Mouse (Mus musculus) liver, embryonic 14.5 days (tissue): ENCODE measurements at regions not wholly inside any gene's neighbourhood (a gene's known extent, or its start where the extent isn't known, plus 50 kb on each side); places are given as distances from the start of the nearest gene placed in this dataset.
A peak's percentile ranks its signal among the peaks of the same experiment; 100 is the strongest.

Experiments
- ATAC-seq: fragments of 200-750 bp; cut with Nextera tagmentation; 2 replicates; pipeline ENCODE4 v1.8.0; 2017; ENCODE audit warnings: moderate number of reproducible peaks, mild to moderate bottlenecking, moderate library complexity; ENCODE audit not compliant: insufficient read depth
- DNase-seq, 3 experiments: peaks; one replicate each; pipeline ENCODE4 v3.0.0-alpha.2; 2012 to 2013; ENCODE audit warnings: low read depth in 3 of 3, low spot score in 3 of 3
- H3K27ac ChIP-seq: fragments of 300-500 bp; sonication (generic); 2 replicates; pipeline ENCODE4 v1.5.1; 2014; ENCODE audit warnings: moderate library complexity, mild to moderate bottlenecking, control low read depth, inconsistent platforms
- H3K27me3 ChIP-seq: fragments of 300-500 bp; sonication (generic); 2 replicates; pipeline ENCODE4 v1.6.1; 2014; ENCODE audit warnings: mild to moderate bottlenecking, low read length, moderate library complexity; ENCODE audit not compliant: control insufficient read depth, insufficient read depth
- H3K36me3 ChIP-seq: fragments of 300-500 bp; sonication (generic); replicated peaks from 2 replicates; pipeline ENCODE4 v1.6.1; 2014; ENCODE audit warnings: low read depth; ENCODE audit not compliant: control insufficient read depth, insufficient read depth
- H3K4me1 ChIP-seq, 2 experiments: fragments of 200-500 bp in 1 of 2; fragments of 300-500 bp in 1 of 2; sonication (generic) in 1 of 2; replicated peaks; 2 replicates each; pipeline ENCODE4 v1.6.1; 2012 to 2014; ENCODE audit warnings: antibody characterized with exemption in 1 of 2, inconsistent platforms in 1 of 2, low read length in 1 of 2; ENCODE audit not compliant: control insufficient read depth in 2 of 2, insufficient read depth in 2 of 2
- H3K4me2 ChIP-seq: fragments of 300-500 bp; sonication (generic); 2 replicates; pipeline ENCODE4 v1.6.1; 2014; ENCODE audit warnings: low read depth, mild to moderate bottlenecking, control low read depth, moderate library complexity
- H3K4me3 ChIP-seq, 2 experiments: fragments of 200-500 bp in 1 of 2; fragments of 300-500 bp in 1 of 2; sonication (generic) in 1 of 2; 2 replicates each; pipeline ENCODE4 v1.5.1; 2012 to 2014; ENCODE audit warnings: low read depth in 2 of 2, low read length in 2 of 2, mild to moderate bottlenecking in 2 of 2, control low read depth in 1 of 2, inconsistent platforms in 1 of 2, moderate library complexity in 1 of 2; ENCODE audit not compliant: insufficient read depth in 1 of 2
- H3K9ac ChIP-seq: fragments of 300-500 bp; sonication (generic); replicated peaks from 2 replicates; pipeline ENCODE4 v1.6.1; 2014; ENCODE audit warnings: mild to moderate bottlenecking, control low read depth, moderate library complexity
- H3K9me3 ChIP-seq: fragments of 300-500 bp; sonication (generic); 2 replicates; pipeline ENCODE4 v1.6.1; 2016; ENCODE audit warnings: low read length, mixed read lengths; ENCODE audit not compliant: control insufficient read depth
- CTCF ChIP-seq: IDR thresholded peaks from 2 replicates; pipeline ENCODE4 v1.5.1; 2016; ENCODE audit warnings: antibody characterized with exemption, low read depth, control low read depth
- EP300 ChIP-seq: IDR thresholded peaks from 2 replicates; pipeline ENCODE4 v1.6.1; 2016; ENCODE audit warnings: antibody characterized with exemption, low read depth
- WGBS: fragments of 180-500 bp; shearing (Covaris S2); extraction: QIAGEN DNeasy Blood & Tissue Kit; methylation state at CpG from one replicate; pipeline ENCODE4 v1.1.7; 2014; ENCODE audit not compliant: insufficient replicate concordance; 5-methylcytosine and 5-hydroxymethylcytosine counted together

- Histone ChIP-seq H3K9ac (no peak overlapping the region), H3K4me1 (no peaks in the 10 kb centered on the region; a peak in 1 of 4 replicates), H3K27ac (no peak overlapping the region), H3K4me2 (no peak overlapping the region), H3K27me3 (no peaks in the 10 kb centered on the region), H3K4me3 (no peak overlapping the region), H3K36me3 (no peaks in the 10 kb centered on the region), H3K9me3 (no peaks in the 10 kb centered on the region)
- ATAC-seq = no peak
- TF ChIP-seq EP300 = no peak
- TF ChIP-seq CTCF = no peak
- WGBS = 43% methylated on average over 6 of the region's 6 CpGs
- no peak for DNase-seq
Observed at GRCm38 (mm10) chr4:125893139-125893538, 131.2 kb upstream of the Csf3r start.

DNA sequence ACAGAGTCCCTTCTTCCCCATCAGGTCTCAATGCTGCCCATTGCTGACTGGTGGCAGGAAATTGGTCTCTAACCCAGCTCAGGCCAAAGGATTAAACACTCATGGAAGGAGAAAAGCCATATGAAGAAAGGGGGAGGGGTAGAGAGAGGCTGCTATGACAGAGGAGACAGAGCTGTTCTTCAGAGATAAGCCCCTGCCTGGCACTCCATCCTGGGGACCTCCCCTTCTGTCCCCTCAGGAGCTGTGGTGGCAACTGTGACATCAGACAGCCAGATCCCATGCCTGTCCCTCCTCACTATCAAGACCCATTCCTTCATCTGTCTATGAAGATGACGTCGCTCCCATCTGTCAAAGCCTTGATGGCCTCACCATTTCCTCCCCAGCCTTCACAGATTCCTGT, 126.6 kb upstream of the Csf3r start:
- Histone ChIP-seq H3K36me3 (no peaks in the 10 kb centered on the region), H3K4me2 (no peak overlapping the region), H3K4me3 (no peak overlapping the region), H3K27ac (no peak overlapping the region), H3K9me3 (no peaks in the 10 kb centered on the region), H3K9ac (no peak overlapping the region), H3K4me1 (no peaks in the 10 kb centered on the region; a peak in 1 of 4 replicates), H3K27me3 (no peaks in the 10 kb centered on the region)
- TF ChIP-seq CTCF (no peak), EP300 (no peak)
- DNase-seq (no peak), ATAC-seq (peak; percentile 55; the same call in 1 of the 2 replicates)
- 15% methylated on average over 2 of the region's 2 CpGs for WGBS

- DNase-seq (no peak), ATAC-seq (no peak)
- 47% methylated on average over 11 of the region's 11 CpGs for WGBS
- H3K27me3 ChIP-seq = no peaks in the 10 kb centered on the region
- no peak overlapping the region for H3K27ac ChIP-seq
- H3K9ac ChIP-seq = no peak overlapping the region
- TF ChIP-seq EP300 (no peak), CTCF (no peak)
- H3K4me1 ChIP-seq = no peaks in the 10 kb centered on the region; a peak in 1 of 4 replicates
- no peak overlapping the region for H3K4me3 ChIP-seq
- no peak overlapping the region for H3K4me2 ChIP-seq
- no peaks in the 10 kb centered on the region for H3K36me3 ChIP-seq
- H3K9me3 ChIP-seq = no peaks in the 10 kb centered on the region
Observed at GRCm38 (mm10) chr4:125898631-125899348, 125.6 kb upstream of the Csf3r start.

DNA sequence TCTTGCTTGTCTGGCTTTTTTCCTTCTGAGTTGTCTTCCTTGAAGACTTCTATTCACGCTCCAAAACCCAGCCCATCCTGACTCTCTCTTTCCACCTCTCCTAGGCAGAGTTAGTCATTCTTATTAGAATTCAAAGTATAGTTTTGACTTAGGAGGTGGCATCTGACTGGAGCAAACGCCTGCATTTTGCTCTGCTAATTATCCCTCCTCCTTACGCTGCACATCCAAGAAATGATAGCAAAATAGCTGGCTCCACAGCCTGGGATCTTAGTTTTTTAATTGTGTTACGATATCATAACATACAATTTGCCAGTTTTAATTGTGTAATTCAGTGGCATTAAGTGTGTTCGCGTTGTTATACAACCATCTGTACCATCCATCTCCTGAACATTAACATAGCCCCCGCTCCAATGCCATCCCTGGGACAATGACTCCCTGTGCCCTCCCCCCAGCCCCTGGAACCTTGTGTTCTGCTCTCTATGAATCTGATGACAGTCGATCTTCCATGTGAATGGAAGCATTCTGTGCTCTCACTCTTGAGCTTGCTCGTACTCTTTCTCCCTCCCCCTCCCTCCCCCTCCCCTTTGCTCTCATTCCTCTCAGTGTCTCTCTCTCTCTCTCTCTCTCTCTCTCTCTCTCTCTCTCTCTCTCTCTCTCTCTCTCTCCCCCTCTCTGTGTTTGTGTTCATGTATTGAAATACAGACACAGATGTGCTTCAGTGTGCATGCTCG, 122.6 kb upstream of the Csf3r start:
- H3K27me3 ChIP-seq = no peaks in the 10 kb centered on the region
- 54% methylated on average over 10 of the region's 10 CpGs for WGBS
- H3K4me1 ChIP-seq = no peaks in the 10 kb centered on the region; a peak in 1 of 4 replicates

DNA sequence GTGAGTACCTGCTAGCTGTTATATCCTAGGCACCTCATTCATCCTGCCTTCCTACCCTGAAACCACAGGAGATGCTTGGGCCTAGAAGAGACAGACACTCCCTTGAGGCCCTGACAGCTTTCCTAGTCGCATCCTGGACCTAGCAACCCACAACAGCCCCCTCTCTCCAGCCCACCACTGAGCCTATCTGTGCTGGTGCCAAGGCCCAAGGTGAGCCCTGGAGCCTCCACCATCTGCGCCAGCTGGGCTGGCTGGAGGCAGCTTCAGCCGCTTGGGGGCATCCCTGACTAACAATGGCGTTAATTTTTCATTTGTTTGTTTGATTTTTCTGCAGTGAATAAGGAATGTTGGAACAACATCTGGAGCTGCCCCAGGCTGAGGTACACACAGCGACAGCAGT, 118.1 kb upstream of the Csf3r start:
- 67% methylated on average over 5 of the region's 5 CpGs for WGBS
- Histone ChIP-seq H3K9me3 (no peaks in the 10 kb centered on the region), H3K27me3 (no peaks in the 10 kb centered on the region), H3K9ac (no peak overlapping the region), H3K4me2 (no peak overlapping the region), H3K4me1 (no peaks in the 10 kb centered on the region), H3K36me3 (no peaks in the 10 kb centered on the region), H3K4me3 (no peak overlapping the region), H3K27ac (no peak overlapping the region)
- DNase-seq = no peak
- ATAC-seq = no peak
- no peak for TF ChIP-seq EP300

More for the DNA sequence above, 122.6 kb upstream of the Csf3r start:
- H3K9ac ChIP-seq = no peak overlapping the region
- ATAC-seq = no peak
- no peaks in the 10 kb centered on the region for H3K36me3 ChIP-seq
- no peak overlapping the region for H3K4me2 ChIP-seq
- no peak overlapping the region for H3K4me3 ChIP-seq
- DNase-seq = no peak
- no peak for TF ChIP-seq CTCF
- no peak for TF ChIP-seq EP300
- no peaks in the 10 kb centered on the region for H3K9me3 ChIP-seq
- no peak overlapping the region for H3K27ac ChIP-seq
